Mouse (Mus musculus) left cerebral cortex, adult 9 months (tissue): ENCODE results near the gene Ypel4.

ENCODE experiments used
- DNase-seq, 2 experiments: peaks; one replicate each; pipeline ENCODE4 v3.0.0; 2022; ENCODE audit warnings: low spot score in 2 of 2

The Ypel4 gene

DNA sequence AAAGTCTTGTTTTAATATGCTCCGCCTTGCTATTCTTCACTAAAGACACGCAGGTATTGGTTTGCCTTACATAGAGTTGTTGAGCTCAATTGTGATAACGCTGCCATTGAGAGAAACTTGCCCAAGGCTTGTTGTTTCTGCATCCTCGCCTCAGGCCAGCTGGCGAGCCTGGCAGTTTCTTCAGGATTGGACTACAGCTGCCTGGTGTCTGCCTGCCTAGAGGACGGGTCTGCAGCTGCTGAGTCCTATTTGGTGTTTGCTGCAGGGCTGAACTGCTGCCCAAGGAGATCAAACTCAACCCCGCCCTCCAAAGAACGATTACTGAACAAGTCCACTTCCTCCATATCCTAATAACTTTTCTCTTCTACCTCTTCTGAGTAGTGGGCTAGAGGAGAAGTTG, 26.9 kb downstream of the Ypel4 start:
- DNase-seq = no peak

DNA sequence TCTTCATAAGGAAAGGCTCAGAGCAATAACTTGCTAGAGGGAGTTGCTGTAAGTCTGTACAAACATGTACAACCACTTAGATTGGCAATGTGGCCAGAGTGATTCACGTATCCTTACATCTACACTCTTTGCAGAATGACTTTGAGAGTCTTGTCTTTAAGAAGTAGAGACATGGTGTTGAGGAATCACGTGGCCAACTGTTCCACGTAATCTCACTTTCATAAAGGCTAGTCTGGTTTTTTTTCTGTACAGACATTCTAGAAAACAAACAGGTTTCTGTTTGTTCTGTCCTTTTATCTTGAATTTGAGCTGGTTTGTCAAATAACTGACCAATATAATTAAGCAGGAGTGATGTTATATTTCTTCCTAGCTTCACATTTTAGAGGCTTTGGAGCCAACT, 27.5 kb downstream of the Ypel4 start:
- DNase-seq = no peak

GRCm38 (mm10) chr2:84761840-84762239, 28.0 kb downstream of the Ypel4 start:
- no peak for DNase-seq

DNA sequence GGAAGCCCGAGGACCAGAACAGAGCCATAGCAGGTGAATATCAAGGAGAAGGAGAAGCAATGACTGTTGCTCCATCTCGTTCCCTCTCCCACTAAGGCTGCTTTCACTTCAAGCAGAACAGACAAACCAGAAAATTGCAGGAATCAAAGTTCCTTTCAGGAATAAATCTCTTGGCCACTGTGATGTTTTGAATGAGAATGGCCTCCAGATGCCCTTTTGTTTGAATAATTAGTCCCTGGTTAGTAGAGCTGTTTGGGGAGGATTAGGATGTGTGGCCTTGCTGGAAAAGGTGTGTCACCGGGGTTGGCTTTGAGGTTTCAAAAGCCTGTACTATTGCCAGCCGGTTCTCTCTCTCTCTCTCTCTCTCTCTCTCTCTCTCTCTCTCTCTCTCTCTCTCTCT, 28.4 kb downstream of the Ypel4 start:
- no peak for DNase-seq

GRCm38 (mm10) chr2:84762818-84763217, 29.0 kb downstream of the Ypel4 start:
- DNase-seq = no peak

DNA sequence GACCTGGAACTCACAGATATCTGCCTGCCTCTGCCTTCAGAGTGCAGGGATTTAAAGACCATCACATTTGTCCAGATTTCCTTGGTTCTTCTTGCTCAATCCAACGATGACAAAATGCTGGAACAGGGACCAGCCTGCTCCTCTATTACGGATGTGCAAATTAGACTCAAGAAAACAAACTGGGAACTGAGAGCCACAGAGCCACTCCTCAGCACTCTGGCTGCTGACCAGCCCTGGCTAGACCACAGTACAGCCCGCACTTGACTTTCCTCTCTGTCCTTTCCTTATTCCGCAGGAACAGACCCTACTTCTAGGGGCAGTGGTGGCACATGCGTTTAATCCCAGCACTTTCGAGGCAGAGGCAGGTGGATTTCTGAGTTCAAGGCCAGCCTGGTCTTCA, 36.6 kb downstream of the Ypel4 start:
- no peak for DNase-seq

- DNase-seq = no peak
Measured at GRCm38 (mm10) chr2:84772454-84772853, 38.6 kb downstream of the Ypel4 start.

- no peak for DNase-seq
Measured at GRCm38 (mm10) chr2:84773195-84773594, 39.3 kb downstream of the Ypel4 start.

DNA sequence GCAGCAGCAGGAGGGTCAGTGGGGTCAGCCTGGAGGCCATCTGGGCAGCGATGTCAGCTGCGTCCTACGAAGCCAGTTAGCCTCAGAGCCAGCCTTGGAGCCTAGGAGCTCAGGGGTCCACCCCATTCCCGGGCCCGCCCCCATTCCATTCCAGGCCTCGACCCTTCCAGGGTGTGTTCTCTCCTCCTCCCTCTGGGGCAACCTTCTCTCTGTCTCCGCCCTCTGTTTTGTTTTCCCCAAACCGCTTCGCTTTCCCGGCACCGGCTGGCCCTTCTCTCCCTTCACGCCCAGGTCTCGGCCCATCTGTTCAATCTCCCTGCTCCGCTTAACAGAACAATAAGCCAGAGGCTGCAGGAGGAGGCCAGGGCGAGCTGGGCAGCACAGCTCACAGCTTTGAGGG, 40.9 kb downstream of the Ypel4 start:
- DNase-seq = no peak

DNA sequence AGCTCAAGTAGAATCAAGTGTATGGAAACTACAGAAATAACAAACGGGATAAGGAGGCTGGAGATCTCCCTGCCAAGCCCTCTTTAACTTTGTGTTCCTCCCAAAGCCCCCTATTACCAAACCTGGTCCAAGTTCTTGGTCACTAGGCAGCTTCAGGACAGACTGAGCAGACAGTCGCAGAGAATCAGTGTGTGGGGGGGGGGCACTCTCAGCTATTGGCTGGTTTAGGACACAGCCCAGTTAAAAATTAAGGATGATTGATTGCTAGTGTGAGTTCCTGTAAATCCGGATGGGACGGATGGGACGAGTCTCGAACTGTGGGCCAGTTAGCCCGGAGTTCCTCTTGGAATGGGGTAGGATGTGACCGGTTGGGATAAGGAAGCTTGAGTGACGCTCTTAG, 41.4 kb downstream of the Ypel4 start, which contains the start of gene Serping1:
Gene Serping1 (minus strand): TSS at position 204 of the 400 bp plus-strand sequence.
- no peak for DNase-seq

DNA sequence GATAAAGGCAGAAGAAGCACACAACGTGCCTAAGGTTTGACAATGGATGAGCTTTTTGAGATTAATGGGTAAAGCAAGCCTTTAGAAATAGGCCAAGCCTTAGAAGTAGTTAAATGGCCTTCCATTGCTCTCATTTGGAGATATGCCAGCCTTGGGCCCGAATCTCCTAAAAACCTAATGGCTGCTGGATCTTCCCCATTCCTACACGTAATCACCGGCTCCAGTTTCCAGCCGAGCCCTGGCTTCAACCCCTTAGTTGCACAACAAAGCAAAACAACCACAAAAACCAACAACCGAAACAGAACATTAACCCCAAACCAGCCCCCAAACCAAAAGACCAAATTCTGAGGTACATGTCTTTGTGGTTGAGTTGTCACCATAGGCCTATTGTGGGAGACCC, 41.8 kb downstream of the Ypel4 start:
- no peak for DNase-seq

DNA sequence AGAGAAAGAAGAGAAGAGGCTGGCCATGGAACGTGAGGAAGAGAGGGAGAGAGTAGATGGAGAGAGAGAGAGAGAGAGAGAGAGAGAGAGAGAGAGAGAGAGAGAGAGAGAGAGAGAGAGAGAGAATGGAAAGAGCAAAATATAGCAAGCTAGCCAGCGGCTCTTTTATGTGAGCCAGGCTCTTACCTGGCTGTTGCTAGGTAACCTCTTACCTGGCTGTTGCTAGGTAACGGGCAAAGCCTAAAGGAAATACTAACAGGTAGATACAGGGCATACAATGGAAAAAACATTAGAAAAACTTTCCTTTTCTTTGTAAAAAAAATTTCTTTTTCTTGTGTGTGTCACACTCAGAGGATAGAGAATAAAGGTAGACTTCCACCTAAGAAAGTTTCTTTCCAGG, 43.8 kb downstream of the Ypel4 start:
- no peak for DNase-seq

- DNase-seq = no peak
Measured at GRCm38 (mm10) chr2:84779210-84779609, 45.4 kb downstream of the Ypel4 start.

DNA sequence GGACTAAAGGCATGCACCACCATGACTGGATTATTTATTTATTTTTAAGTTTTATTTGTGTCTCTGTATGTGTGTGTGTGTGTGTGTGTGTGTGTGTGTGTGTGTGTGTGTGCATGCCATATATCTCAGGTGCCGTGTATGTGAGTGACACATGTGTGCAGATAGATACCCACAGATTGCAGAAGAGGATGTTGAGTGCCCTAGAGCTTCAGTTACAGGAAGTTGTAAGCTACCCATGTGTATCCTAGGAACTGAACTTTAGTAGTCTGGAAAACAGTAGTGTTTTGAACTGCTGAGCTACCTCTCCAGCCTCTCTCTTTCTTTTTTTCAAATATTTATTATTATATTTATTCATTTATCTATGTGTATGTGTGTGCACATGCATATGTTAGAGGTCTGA, 49.5 kb downstream of the Ypel4 start:
- no peak for DNase-seq

DNA sequence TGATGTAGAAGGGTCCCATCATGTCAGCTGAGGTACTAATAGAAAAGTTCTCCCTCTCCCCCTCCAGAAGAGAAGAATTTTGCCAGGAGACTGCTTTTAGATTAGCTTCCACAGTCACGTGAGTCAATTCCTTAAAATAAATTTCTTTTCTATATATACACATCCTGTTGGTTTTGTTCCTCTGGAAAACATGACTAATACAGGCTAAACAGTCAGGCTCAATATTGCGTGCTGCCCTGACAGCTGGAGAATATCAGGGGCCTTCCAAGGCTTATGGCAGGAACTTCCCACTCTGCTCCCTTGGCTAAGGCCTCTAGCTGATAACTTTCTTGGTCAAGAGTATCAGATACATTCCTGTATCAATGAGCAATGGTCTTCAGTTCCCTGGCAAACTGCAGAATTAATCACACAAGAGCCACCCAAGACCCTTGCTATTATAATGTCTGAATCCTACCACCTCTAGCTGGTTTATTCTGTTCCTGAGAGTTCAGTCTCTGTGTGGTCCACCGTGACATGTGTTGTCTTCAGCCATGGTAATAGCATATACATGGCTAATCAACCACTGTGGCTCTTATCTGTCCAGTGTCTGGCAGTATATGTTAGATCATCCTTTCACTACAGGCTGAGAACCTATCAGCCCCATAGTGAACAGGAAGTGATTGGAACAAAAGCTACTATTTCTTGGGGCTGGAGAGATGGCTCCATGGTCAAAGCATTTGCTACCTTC, 50.1 kb downstream of the Ypel4 start:
- no peak for DNase-seq
